Mouse (Mus musculus) cerebellum, adult 9-10 months (tissue): ENCODE measurements around the gene Olfr773.
A peak's percentile ranks its signal among the peaks of the same experiment; 100 is the strongest.
"Not testable (repeated sequence)": the region's sequence is repeated elsewhere in the genome, so short reads cannot be mapped to it uniquely, and the experiment has no call there.

Source experiments
- DNase-seq: peaks from one replicate; pipeline ENCODE4 v3.0.0; 2022

Gene Olfr773

GRCm38 (mm10) chr10:129187319-129187718 is at the start of gene Olfr773:
Olfr773 (minus strand) TSS chr10:129187419.
- DNase-seq, result not testable (repeated sequence)

- DNase-seq, result no peak
These were observed 48.7 kb upstream of the Olfr773 start, which contains the start of gene Olfr774 for GRCm38 (mm10) chr10:129235904-129236303. Olfr774 (plus strand) TSS chr10:129236204.

GRCm38 (mm10) chr10:129230737-129231136 is 43.5 kb upstream of the Olfr773 start:
- DNase-seq, result no peak

- not testable (repeated sequence) for DNase-seq
These were observed 9.4 kb downstream of the Olfr773 start, which contains the start of gene Olfr772 for GRCm38 (mm10) chr10:129177821-129178220. Olfr772 (minus strand) TSS chr10:129177921.

- no peak for DNase-seq
These were observed 22.6 kb downstream of the Olfr773 start, which contains the start of gene Olfr771 for GRCm38 (mm10) chr10:129164651-129165050. Olfr771 (minus strand) TSS chr10:129164751.

GRCm38 (mm10) chr10:129138898-129139297 is 48.3 kb downstream of the Olfr773 start, which contains the start of gene Olfr770:
Olfr770 (minus strand) TSS chr10:129138998.
- DNase-seq, result peak; percentile 4
